Mouse (Mus musculus) lung, postnatal 0 days (tissue): Measurements from ENCODE around the gene Rnf186. TPM values are rescaled to one million over a fixed set of nuclear protein-coding genes. Genes with fewer than 3 reads are reported as not detected.

ENCODE experiments used
- ATAC-seq: fragments of 200-750 bp; cut with Nextera tagmentation; 2 replicates; pipeline ENCODE4 v1.8.0; 2017; ENCODE audit warnings: moderate library complexity
- DNase-seq: peaks from one replicate; pipeline ENCODE4 v3.0.0-alpha.2; 2016; ENCODE audit warnings: low spot score
- H3K27ac ChIP-seq: fragments of 300-500 bp; sonication (generic); 2 replicates; pipeline ENCODE4 v1.5.1; 2014; ENCODE audit warnings: antibody characterized with exemption, mild to moderate bottlenecking, low read length, mixed read lengths
- H3K27me3 ChIP-seq: fragments of 300-500 bp; sonication (generic); replicated peaks from 2 replicates; pipeline ENCODE4 v1.6.1; 2014; ENCODE audit warnings: low read length, mixed read lengths; ENCODE audit not compliant: insufficient read depth
- H3K36me3 ChIP-seq: fragments of 300-500 bp; sonication (generic); 2 replicates; pipeline ENCODE4 v1.6.1; 2014; ENCODE audit warnings: low read length, mixed read lengths; ENCODE audit not compliant: insufficient read depth
- H3K4me1 ChIP-seq: fragments of 300-500 bp; sonication (generic); 2 replicates; pipeline ENCODE4 v1.6.1; 2014; ENCODE audit warnings: antibody characterized with exemption, low read depth, low read length, mixed read lengths; ENCODE audit not compliant: insufficient read depth
- H3K4me2 ChIP-seq: fragments of 300-500 bp; sonication (generic); replicated peaks from 2 replicates; pipeline ENCODE4 v1.6.1; 2014; ENCODE audit warnings: low read depth, mild to moderate bottlenecking, low read length, moderate library complexity, mixed read lengths
- H3K4me3 ChIP-seq: fragments of 300-500 bp; sonication (generic); 2 replicates; pipeline ENCODE4 v1.5.1; 2014; ENCODE audit warnings: low read depth, low read length
- H3K9ac ChIP-seq: fragments of 300-500 bp; sonication (generic); replicated peaks from 2 replicates; pipeline ENCODE4 v1.6.1; 2014; ENCODE audit warnings: low read depth, mild to moderate bottlenecking
- H3K9me3 ChIP-seq: fragments of 300-500 bp; sonication (generic); 2 replicates; pipeline ENCODE4 v1.6.1; 2016; ENCODE audit warnings: low read length, mixed read lengths
- CTCF ChIP-seq: IDR thresholded peaks from 2 replicates; pipeline ENCODE4 v1.5.1; 2016; ENCODE audit warnings: antibody characterized with exemption, mild to moderate bottlenecking
- EP300 ChIP-seq: IDR thresholded peaks from 2 replicates; pipeline ENCODE4 v1.6.1; 2016; ENCODE audit warnings: antibody characterized with exemption, mild to moderate bottlenecking, control low read depth
- WGBS: fragments of 180-500 bp; shearing (Covaris S2); extraction: QIAGEN DNeasy Blood & Tissue Kit; methylation state at CpG from one replicate; pipeline ENCODE4 v1.1.7; 2014; 5-methylcytosine and 5-hydroxymethylcytosine counted together
- polyA plus RNA-seq: library from polyadenylated mRNA; unstranded; fragments of >200 nt; fragmentation: Nextera tagmentation; extraction: Ambion mirVana; gene quantifications from 2 replicates; pipeline ENCODE4 v1.2.1, GENCODE M21; 2015

Gene Rnf186
- polyA plus RNA-seq, 1 experiment from 2014 or later: 21.6 TPM

DNA sequence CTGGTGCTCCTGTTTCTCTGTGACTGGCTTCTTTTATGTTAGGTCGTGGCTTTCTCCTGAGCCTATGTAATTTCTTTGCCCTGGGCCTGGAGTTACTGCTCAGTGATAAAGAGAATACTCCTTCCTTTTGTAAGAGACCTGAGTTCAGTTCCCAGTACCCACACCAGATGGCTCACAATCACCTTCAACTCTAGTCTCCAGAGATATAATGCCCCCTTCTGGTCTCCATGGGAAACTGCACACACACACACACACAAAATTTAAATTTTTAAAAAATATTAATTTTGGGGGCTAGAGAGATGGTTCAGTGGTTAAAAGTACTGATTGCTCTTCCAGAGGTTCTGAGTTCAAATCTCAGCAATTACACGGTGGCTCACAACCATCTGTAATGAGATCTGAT lies 18.7 kb upstream of the Rnf186 start:
- H3K4me3 ChIP-seq: no peak overlapping the region
- H3K27ac ChIP-seq: no peak overlapping the region
- H3K4me1 ChIP-seq: no peaks in the 10 kb centered on the region
- 83% methylated on average over 2 of the region's 2 CpGs for WGBS
- no peaks in the 10 kb centered on the region for H3K9me3 ChIP-seq
- TF ChIP-seq EP300 (no peak), CTCF (0 out of 2 replicates have a peak, but pooled peaks have one; percentile 4)
- no peaks in the 10 kb centered on the region for H3K36me3 ChIP-seq
- no peaks in the 10 kb centered on the region for H3K27me3 ChIP-seq
- no peak overlapping the region for H3K9ac ChIP-seq
- no peak overlapping the region for H3K4me2 ChIP-seq
- ATAC-seq (no peak), DNase-seq (no peak)

DNA sequence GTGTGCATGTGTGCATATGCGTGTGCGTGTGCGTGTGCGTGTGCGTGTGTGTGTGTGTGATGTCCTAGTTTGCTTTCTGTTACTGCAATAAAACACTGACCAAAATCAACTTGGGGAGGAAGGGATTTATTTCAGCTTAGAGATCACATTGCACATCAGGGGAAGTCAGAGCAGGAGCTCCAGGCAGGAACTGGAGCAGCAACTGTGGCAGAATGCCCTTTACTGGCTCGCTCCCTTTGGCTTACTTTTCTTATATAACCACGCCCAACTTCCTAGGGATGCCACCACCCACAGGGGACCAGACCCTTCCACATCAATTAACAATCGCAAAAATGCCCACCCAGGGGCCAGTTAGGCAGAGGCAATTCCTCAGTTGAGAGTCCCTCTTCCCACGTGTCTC lies 8.3 kb upstream of the Rnf186 start:
- H3K27me3 ChIP-seq: no peaks in the 10 kb centered on the region
- no peak overlapping the region for H3K4me3 ChIP-seq
- WGBS: 84% methylated on average over 9 of the region's 9 CpGs
- H3K27ac ChIP-seq: no peak overlapping the region
- no peaks in the 10 kb centered on the region for H3K9me3 ChIP-seq
- no peak for TF ChIP-seq EP300
- no peak for TF ChIP-seq CTCF
- H3K4me1 ChIP-seq: no peaks in the 10 kb centered on the region
- no peak overlapping the region for H3K9ac ChIP-seq
- no peak overlapping the region for H3K4me2 ChIP-seq
- H3K36me3 ChIP-seq: no peaks in the 10 kb centered on the region
- DNase-seq (no peak), ATAC-seq (no peak)

DNA sequence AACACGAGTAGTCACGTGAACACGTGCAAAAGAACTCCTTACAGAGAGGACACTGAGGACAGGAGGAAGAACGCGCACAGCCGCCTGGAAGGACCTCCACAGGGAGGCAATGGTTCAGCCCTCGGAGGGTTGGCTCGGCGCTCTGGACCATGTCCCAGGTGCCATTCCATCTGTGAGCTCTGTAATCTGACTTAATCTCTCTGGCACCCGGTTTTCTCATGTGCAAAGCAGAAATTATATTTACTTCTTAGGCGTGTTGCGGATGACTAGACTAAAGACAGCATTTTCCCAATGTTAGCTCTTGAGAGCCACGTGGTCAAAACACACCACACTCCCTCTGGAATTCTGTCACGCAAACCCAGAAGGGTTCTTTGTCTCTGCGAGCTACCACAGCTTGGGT lies 7.8 kb upstream of the Rnf186 start:
- H3K4me1 ChIP-seq: no peaks in the 10 kb centered on the region
- H3K27ac ChIP-seq: no peak overlapping the region
- no peaks in the 10 kb centered on the region for H3K36me3 ChIP-seq
- no peaks in the 10 kb centered on the region for H3K9me3 ChIP-seq
- DNase-seq (no peak), ATAC-seq (no peak)
- H3K4me3 ChIP-seq: no peak overlapping the region
- no peaks in the 10 kb centered on the region for H3K27me3 ChIP-seq
- WGBS: 79% methylated on average over 15 of the region's 15 CpGs
- H3K9ac ChIP-seq: no peak overlapping the region
- TF ChIP-seq CTCF: no peak
- no peak for TF ChIP-seq EP300
- no peak overlapping the region for H3K4me2 ChIP-seq

DNA sequence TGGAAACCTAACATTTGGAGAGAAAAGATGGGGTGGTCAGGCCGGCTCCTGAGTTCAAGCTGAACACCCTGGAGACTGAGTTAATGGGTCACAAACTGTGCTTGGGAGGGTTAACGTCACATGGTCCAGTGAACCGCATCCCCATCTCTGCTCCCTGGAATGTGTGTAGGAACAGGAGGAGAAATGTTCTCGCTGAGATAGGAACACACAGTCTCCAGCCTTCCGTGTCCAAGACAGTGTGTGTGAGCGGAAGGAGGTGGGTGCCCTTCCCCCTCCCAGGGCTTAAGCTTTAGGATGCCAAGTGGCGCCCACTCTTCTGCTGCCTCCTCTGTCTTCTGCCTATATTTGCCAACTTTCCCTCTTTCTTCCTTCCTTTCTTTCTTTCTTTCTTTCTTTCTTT lies 7.0 kb upstream of the Rnf186 start:
- no peak for ATAC-seq
- no peak for TF ChIP-seq EP300
- TF ChIP-seq CTCF: no peak

DNA sequence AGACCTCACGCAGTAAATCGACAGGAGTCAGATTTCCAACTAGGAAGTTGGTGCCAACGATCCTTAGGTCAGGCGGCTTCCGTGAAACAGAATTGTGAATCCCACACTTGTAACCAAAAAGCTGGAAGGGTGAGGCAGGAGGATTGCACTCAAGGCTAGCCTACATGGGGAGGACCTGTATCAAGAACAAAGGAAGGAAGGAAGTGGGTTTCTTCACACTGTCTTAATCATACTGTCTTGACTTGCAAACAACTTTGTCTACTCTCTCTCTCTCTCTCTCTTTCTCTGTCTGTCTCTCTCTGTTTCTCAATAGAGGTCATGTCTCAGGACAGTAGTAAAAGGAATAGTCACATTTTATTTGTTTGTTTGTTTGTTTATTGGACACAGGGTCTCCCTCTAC lies 4.2 kb upstream of the Rnf186 start:
- no peak overlapping the region for H3K27ac ChIP-seq
- DNase-seq: no peak
- ATAC-seq: no peak
- H3K36me3 ChIP-seq: no peaks in the 10 kb centered on the region
- 66% methylated on average over 5 of the region's 5 CpGs for WGBS
- no peak overlapping the region for H3K4me3 ChIP-seq
- no peaks in the 10 kb centered on the region for H3K9me3 ChIP-seq
- TF ChIP-seq EP300 (no peak), CTCF (no peak)
- no peak overlapping the region for H3K9ac ChIP-seq
- no peaks in the 10 kb centered on the region for H3K27me3 ChIP-seq
- no peak overlapping the region for H3K4me2 ChIP-seq
- H3K4me1 ChIP-seq: no peaks in the 10 kb centered on the region

More for the DNA sequence above, 7.0 kb upstream of the Rnf186 start:
- Histone ChIP-seq H3K9me3 (no peaks in the 10 kb centered on the region), H3K4me1 (no peaks in the 10 kb centered on the region), H3K4me3 (no peak overlapping the region), H3K9ac (no peak overlapping the region), H3K27ac (no peak overlapping the region), H3K4me2 (no peak overlapping the region), H3K36me3 (no peaks in the 10 kb centered on the region), H3K27me3 (no peaks in the 10 kb centered on the region)
- 65% methylated on average over 7 of the region's 7 CpGs for WGBS
- no peak for DNase-seq

DNA sequence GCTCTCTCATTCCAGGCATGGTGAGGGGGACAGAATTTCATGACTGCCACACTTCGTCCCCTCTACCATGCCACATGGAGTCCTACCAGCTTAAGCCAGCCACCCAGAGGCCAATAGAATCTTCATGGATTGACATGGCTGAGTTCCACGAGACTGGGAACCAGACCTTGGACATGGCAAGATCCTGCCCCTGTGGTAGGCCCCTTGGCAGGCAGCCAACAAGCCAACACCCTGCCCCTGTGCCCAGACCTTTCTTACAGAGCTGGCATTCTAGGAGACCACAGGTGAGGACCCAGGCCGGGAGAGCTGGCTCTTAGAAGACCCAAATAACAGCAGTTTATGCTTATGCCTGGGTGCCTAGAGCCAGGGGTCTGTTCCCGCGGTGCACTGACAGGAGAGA lies 1.0 kb upstream of the Rnf186 start:
- 49% methylated on average over 5 of the region's 5 CpGs for WGBS
- H3K4me3 ChIP-seq: no peak overlapping the region
- no peaks in the 10 kb centered on the region; the same call in 1 of the 2 replicates for H3K4me1 ChIP-seq
- no peak overlapping the region for H3K4me2 ChIP-seq
- no peaks in the 10 kb centered on the region for H3K36me3 ChIP-seq
- ATAC-seq (no peak), DNase-seq (no peak)
- H3K9me3 ChIP-seq: no peaks in the 10 kb centered on the region
- TF ChIP-seq EP300 (no peak), CTCF (no peak)
- H3K9ac ChIP-seq: no peak overlapping the region
- no peak overlapping the region for H3K27ac ChIP-seq
- H3K27me3 ChIP-seq: no peaks in the 10 kb centered on the region

DNA sequence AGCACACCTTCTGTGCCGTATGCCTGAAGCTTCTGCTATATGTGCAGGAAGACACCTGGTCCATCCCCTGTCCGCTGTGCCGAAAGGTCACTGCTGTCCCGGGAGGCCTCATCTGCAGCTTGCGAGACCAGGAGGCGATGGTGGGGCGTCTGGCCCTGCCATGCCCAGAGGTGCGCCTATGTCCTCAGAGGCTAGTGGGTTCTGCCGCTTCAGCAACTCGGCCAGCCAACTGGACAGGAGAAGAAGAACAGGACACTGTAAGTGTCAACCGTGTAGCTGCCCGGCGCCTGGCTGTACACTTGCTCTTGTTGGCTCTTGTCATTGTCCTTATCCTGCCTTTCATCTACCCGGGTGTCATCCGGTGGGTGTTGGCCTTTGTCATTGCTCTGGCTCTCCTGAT lies 573 bp downstream of the Rnf186 start:
- Histone ChIP-seq H3K36me3 (no peaks in the 10 kb centered on the region), H3K27me3 (no peaks in the 10 kb centered on the region), H3K27ac (peak overlapping the region; percentile 20; the same call in 1 of the 2 replicates), H3K9ac (0 out of 2 replicates have a peak overlapping the region, but pooled peaks have one; percentile 6), H3K4me3 (peak overlapping the region; percentile 3; the same call in 1 of the 2 replicates), H3K9me3 (no peaks in the 10 kb centered on the region), H3K4me2 (peak overlapping the region; percentile 36), H3K4me1 (no peaks in the 10 kb centered on the region; the same call in 1 of the 2 replicates)
- no peak for DNase-seq
- WGBS: 83% methylated on average over 15 of the region's 15 CpGs
- no peak for ATAC-seq
- TF ChIP-seq CTCF (no peak), EP300 (no peak)
